Mouse (Mus musculus): Measurements from ENCODE around the gene Bnipl. TPM values are rescaled to one million over a fixed set of nuclear protein-coding genes. Genes with fewer than 3 reads are reported as not detected.

The Bnipl gene
- total and polyA plus RNA-seq, 2 experiments from 2014 or later: not detected

GRCm38 (mm10) chr3:95250361-95250760, 632 bp downstream of the Bnipl start:
- no peak for ATAC-seq (ENCODE audit: low FRiP score)
- 82% methylated on average over 5 of the region's 5 CpGs for WGBS

GRCm38 (mm10) chr3:95247660-95248336, 3.2 kb downstream of the Bnipl start:
- H3K4me1 ChIP-seq (ENCODE audit: insufficient read depth, low read length): no peaks in the 10 kb centered on the region
- no peak overlapping the region for H3K27ac ChIP-seq (ENCODE audit: low read depth, low read length)
- TF ChIP-seq CTCF (IDR thresholded peaks at IDR 0.05): no peak
- no peak overlapping the region for H3K9ac ChIP-seq (replicated peaks; ENCODE audit: low read length, poor library complexity, severe bottlenecking)
- DNase-seq (ENCODE audit: low spot score): no peak
- H3K4me2 ChIP-seq (ENCODE audit: low read depth, low read length, poor library complexity, severe bottlenecking): no peak overlapping the region
- ATAC-seq (ENCODE audit: low FRiP score): no peak
- no peaks in the 10 kb centered on the region for H3K27me3 ChIP-seq (ENCODE audit: insufficient read depth, low read length)
- 74% methylated on average over 1 of the region's 1 CpGs for WGBS
- H3K36me3 ChIP-seq (ENCODE audit: insufficient read depth, low read length): peaks cover 6% of the 10 kb centered on the region; the same call in 1 of the 2 replicates
- no peaks in the 10 kb centered on the region for H3K9me3 ChIP-seq (ENCODE audit: low read length)
- H3K4me3 ChIP-seq (ENCODE audit: low read depth, low read length): no peak overlapping the region

More at GRCm38 (mm10) chr3:95250361-95250760, 632 bp downstream of the Bnipl start:
- Histone ChIP-seq H3K9ac (replicated peaks; ENCODE audit: low read length, poor library complexity, severe bottlenecking) (no peak overlapping the region), H3K4me1 (ENCODE audit: insufficient read depth, low read length) (no peaks in the 10 kb centered on the region), H3K9me3 (ENCODE audit: low read length) (no peaks in the 10 kb centered on the region), H3K4me2 (ENCODE audit: low read depth, low read length, poor library complexity, severe bottlenecking) (no peak overlapping the region), H3K27me3 (ENCODE audit: insufficient read depth, low read length) (no peaks in the 10 kb centered on the region), H3K4me3 (ENCODE audit: low read depth, low read length) (no peak overlapping the region), H3K36me3 (ENCODE audit: insufficient read depth, low read length) (peaks cover 22% of the 10 kb centered on the region), H3K27ac (ENCODE audit: low read depth, low read length) (no peak overlapping the region)
- no peak for DNase-seq (ENCODE audit: low spot score)
- no peak for TF ChIP-seq CTCF (IDR thresholded peaks at IDR 0.05)

GRCm38 (mm10) chr3:95246465-95247231, 4.3 kb downstream of the Bnipl start:
- no peaks in the 10 kb centered on the region for H3K4me1 ChIP-seq (ENCODE audit: insufficient read depth, low read length)
- H3K4me2 ChIP-seq (ENCODE audit: low read depth, low read length, poor library complexity, severe bottlenecking): no peak overlapping the region
- no peaks in the 10 kb centered on the region for H3K27me3 ChIP-seq (ENCODE audit: insufficient read depth, low read length)
- WGBS: 76% methylated on average over 5 of the region's 5 CpGs
- no peak overlapping the region for H3K27ac ChIP-seq (ENCODE audit: low read depth, low read length)
- H3K9me3 ChIP-seq (ENCODE audit: low read length): no peaks in the 10 kb centered on the region
- H3K36me3 ChIP-seq (ENCODE audit: insufficient read depth, low read length): peaks cover 4% of the 10 kb centered on the region; the same call in 1 of the 2 replicates
- no peak for TF ChIP-seq CTCF (IDR thresholded peaks at IDR 0.05)
- peak; percentile 69 for DNase-seq (ENCODE audit: low spot score)
- no peak overlapping the region for H3K4me3 ChIP-seq (ENCODE audit: low read depth, low read length)
- peak; percentile 44; the same call in 1 of the 2 replicates for ATAC-seq (ENCODE audit: low FRiP score)
- H3K9ac ChIP-seq (replicated peaks; ENCODE audit: low read length, poor library complexity, severe bottlenecking): no peak overlapping the region

GRCm38 (mm10) chr3:95243086-95243485, 7.9 kb downstream of the Bnipl start:
- WGBS: 84% methylated on average over 2 of the region's 2 CpGs
- Histone ChIP-seq H3K27me3 (ENCODE audit: insufficient read depth, low read length) (no peaks in the 10 kb centered on the region), H3K4me3 (ENCODE audit: low read depth, low read length) (no peak overlapping the region), H3K9ac (replicated peaks; ENCODE audit: low read length, poor library complexity, severe bottlenecking) (no peak overlapping the region), H3K27ac (ENCODE audit: low read depth, low read length) (no peak overlapping the region), H3K4me2 (ENCODE audit: low read depth, low read length, poor library complexity, severe bottlenecking) (no peak overlapping the region), H3K4me1 (ENCODE audit: insufficient read depth, low read length) (no peaks in the 10 kb centered on the region), H3K9me3 (ENCODE audit: low read length) (no peaks in the 10 kb centered on the region), H3K36me3 (ENCODE audit: insufficient read depth, low read length) (peaks cover 4% of the 10 kb centered on the region; the same call in 1 of the 2 replicates)
- DNase-seq (ENCODE audit: low spot score) (no peak), ATAC-seq (ENCODE audit: low FRiP score) (no peak)
- no peak for TF ChIP-seq CTCF (IDR thresholded peaks at IDR 0.05)

GRCm38 (mm10) chr3:95241498-95241897, 9.5 kb downstream of the Bnipl start, which contains the start of gene Gm128:
Gene Gm128, minus strand, starts transcription at chr3:95241598.
- Histone ChIP-seq H3K27ac (ENCODE audit: low read depth, low read length) (no peak within 1 kb of the TSS), H3K9ac (replicated peaks; ENCODE audit: low read length, poor library complexity, severe bottlenecking) (no peak within 1 kb of the TSS), H3K4me3 (ENCODE audit: low read depth, low read length) (no peak within 1 kb of the TSS), H3K9me3 (ENCODE audit: low read length) (no peaks in the 10 kb centered on the region), H3K4me2 (ENCODE audit: low read depth, low read length, poor library complexity, severe bottlenecking) (no peak within 1 kb of the TSS), H3K27me3 (ENCODE audit: insufficient read depth, low read length) (no peaks in the 10 kb centered on the region), H3K4me1 (ENCODE audit: insufficient read depth, low read length) (no peaks in the 10 kb centered on the region), H3K36me3 (ENCODE audit: insufficient read depth, low read length) (peaks cover 13% of the 10 kb centered on the region)
- ATAC-seq (ENCODE audit: low FRiP score) (no peak), DNase-seq (ENCODE audit: low spot score) (no peak)
- WGBS: 81% methylated on average over 7 of the region's 7 CpGs
- TF ChIP-seq CTCF (IDR thresholded peaks at IDR 0.05): no peak

GRCm38 (mm10) chr3:95240900-95241299, 10.1 kb downstream of the Bnipl start:
- Histone ChIP-seq H3K27me3 (ENCODE audit: insufficient read depth, low read length) (no peaks in the 10 kb centered on the region), H3K4me3 (ENCODE audit: low read depth, low read length) (no peak overlapping the region), H3K9ac (replicated peaks; ENCODE audit: low read length, poor library complexity, severe bottlenecking) (no peak overlapping the region), H3K27ac (ENCODE audit: low read depth, low read length) (no peak overlapping the region), H3K4me2 (ENCODE audit: low read depth, low read length, poor library complexity, severe bottlenecking) (no peak overlapping the region), H3K4me1 (ENCODE audit: insufficient read depth, low read length) (no peaks in the 10 kb centered on the region), H3K9me3 (ENCODE audit: low read length) (no peaks in the 10 kb centered on the region), H3K36me3 (ENCODE audit: insufficient read depth, low read length) (peaks cover 17% of the 10 kb centered on the region)
- no peak for ATAC-seq (ENCODE audit: low FRiP score)
- 37% methylated on average over 16 of the region's 17 CpGs for WGBS
- DNase-seq (ENCODE audit: low spot score): no peak
- no peak for TF ChIP-seq CTCF (IDR thresholded peaks at IDR 0.05)
